Mouse (Mus musculus) right cerebral cortex, postnatal 10 days (tissue): ENCODE measurements around the gene Adcy6.

Experiments used
- DNase-seq, 2 experiments: peaks; one replicate each; pipeline ENCODE4 v3.0.0; 2021; ENCODE audit warnings: low spot score in 2 of 2

The Adcy6 gene

GRCm38 (mm10) chr15:98609331-98610130 is at the start of gene Adcy6:
Gene Adcy6 (minus strand): TSS chr15:98610076.
- DNase-seq, result peak; percentile 89 to 90

- DNase-seq, result no peak
Measured at GRCm38 (mm10) chr15:98656982-98657751, 47.3 kb upstream of the Adcy6 start.

- DNase-seq, result no peak
Measured at GRCm38 (mm10) chr15:98652174-98652573, 42.3 kb upstream of the Adcy6 start.

- DNase-seq, result no peak
Measured at GRCm38 (mm10) chr15:98651431-98651830, 41.6 kb upstream of the Adcy6 start.

GRCm38 (mm10) chr15:98648071-98648470 is 38.2 kb upstream of the Adcy6 start:
- no peak for DNase-seq

- DNase-seq, result no peak
Measured at GRCm38 (mm10) chr15:98647308-98647707, 37.4 kb upstream of the Adcy6 start.

- DNase-seq, result no peak
Measured at GRCm38 (mm10) chr15:98646737-98647136, 36.9 kb upstream of the Adcy6 start.

GRCm38 (mm10) chr15:98645057-98646026 is 35.5 kb upstream of the Adcy6 start:
- peak in 1 of 2 experiments; percentile 34 for DNase-seq

- DNase-seq, result no peak
Measured at GRCm38 (mm10) chr15:98644406-98644805, 34.5 kb upstream of the Adcy6 start.

GRCm38 (mm10) chr15:98640157-98640556 is 30.3 kb upstream of the Adcy6 start:
- no peak for DNase-seq

- no peak for DNase-seq
Measured at GRCm38 (mm10) chr15:98637155-98637554, 27.3 kb upstream of the Adcy6 start.

GRCm38 (mm10) chr15:98636517-98636916 is 26.6 kb upstream of the Adcy6 start:
- DNase-seq, result peak; percentile 86 to 87

GRCm38 (mm10) chr15:98635291-98635841 is 25.5 kb upstream of the Adcy6 start:
- DNase-seq, result no peak

- peak; percentile 91 for DNase-seq
Measured at GRCm38 (mm10) chr15:98634541-98635081, 24.7 kb upstream of the Adcy6 start.

- DNase-seq, result no peak
Measured at GRCm38 (mm10) chr15:98633822-98634470, 24.1 kb upstream of the Adcy6 start.

GRCm38 (mm10) chr15:98632921-98633320 is 23.0 kb upstream of the Adcy6 start:
- DNase-seq, result no peak

- DNase-seq, result peak; percentile 78 to 84
Measured at GRCm38 (mm10) chr15:98632107-98632744, 22.4 kb upstream of the Adcy6 start.

- DNase-seq, result peak in 1 of 2 experiments; percentile 76
Measured at GRCm38 (mm10) chr15:98631493-98631892, 21.6 kb upstream of the Adcy6 start.

- no peak for DNase-seq
Measured at GRCm38 (mm10) chr15:98630540-98630939, 20.7 kb upstream of the Adcy6 start, which contains the start of gene Cacnb3. Gene Cacnb3 (plus strand): TSS chr15:98630840.

GRCm38 (mm10) chr15:98629464-98629863 is 19.6 kb upstream of the Adcy6 start:
- no peak for DNase-seq
